Mouse (Mus musculus) midbrain, embryonic 16.5 days (tissue): ENCODE measurements around the gene Eomes. TPM values are rescaled to one million over a fixed set of nuclear protein-coding genes. Genes with fewer than 3 reads are reported as not detected.
A peak's percentile ranks its signal among the peaks of the same experiment; 100 is the strongest.

Source experiments
- ATAC-seq: fragments of 200-750 bp; cut with Nextera tagmentation; 2 replicates; pipeline ENCODE4 v1.8.0; 2017; ENCODE audit warnings: moderate TSS enrichment
- H3K27ac ChIP-seq: fragments of 300-500 bp; sonication (generic); 2 replicates; pipeline ENCODE4 v1.5.1; 2014; ENCODE audit warnings: mild to moderate bottlenecking, low read length, mixed read lengths
- H3K27me3 ChIP-seq: fragments of 300-500 bp; sonication (generic); 2 replicates; pipeline ENCODE4 v1.6.1; 2014; ENCODE audit warnings: low read depth, low read length, mixed read lengths; ENCODE audit not compliant: control insufficient read depth, insufficient read depth
- H3K36me3 ChIP-seq: fragments of 300-500 bp; sonication (generic); 2 replicates; pipeline ENCODE4 v1.6.1; 2014; ENCODE audit warnings: mild to moderate bottlenecking, low read length, moderate library complexity, mixed read lengths; ENCODE audit not compliant: control insufficient read depth, insufficient read depth
- H3K4me1 ChIP-seq: fragments of 300-500 bp; sonication (generic); 2 replicates; pipeline ENCODE4 v1.6.1; 2014; ENCODE audit warnings: mild to moderate bottlenecking, low read length, mixed read lengths; ENCODE audit not compliant: control insufficient read depth, insufficient read depth
- H3K4me2 ChIP-seq: fragments of 300-500 bp; sonication (generic); 2 replicates; pipeline ENCODE4 v1.6.1; 2014; ENCODE audit warnings: mild to moderate bottlenecking, low read length, mixed read lengths
- H3K4me3 ChIP-seq: fragments of 300-500 bp; sonication (generic); 2 replicates; pipeline ENCODE4 v1.5.1; 2014; ENCODE audit warnings: low read depth, mild to moderate bottlenecking, low read length, moderate library complexity, mixed read lengths
- H3K9ac ChIP-seq: fragments of 300-500 bp; sonication (generic); 2 replicates; pipeline ENCODE4 v1.6.1; 2014; ENCODE audit warnings: low read depth, low read length, mixed read lengths
- H3K9me3 ChIP-seq: fragments of 300-500 bp; sonication (generic); replicated peaks from 2 replicates; pipeline ENCODE4 v1.6.1; 2014; ENCODE audit warnings: mild to moderate bottlenecking, low read length, mixed read lengths; ENCODE audit not compliant: control insufficient read depth, poor library complexity, severe bottlenecking
- WGBS: fragments of 180-500 bp; shearing (Covaris S2); extraction: QIAGEN DNeasy Blood & Tissue Kit; methylation state at CpG from one replicate; pipeline ENCODE4 v1.1.7; 2014; 5-methylcytosine and 5-hydroxymethylcytosine counted together
- polyA plus RNA-seq: library from polyadenylated mRNA; unstranded; fragments of >200 nt; fragmentation: Nextera tagmentation; extraction: Ambion mirVana; gene quantifications from 2 replicates; pipeline ENCODE4 v1.2.1, GENCODE M21; 2015

The Eomes gene
- 1.4 and 2.0 TPM in 2 replicates for polyA plus RNA-seq

DNA sequence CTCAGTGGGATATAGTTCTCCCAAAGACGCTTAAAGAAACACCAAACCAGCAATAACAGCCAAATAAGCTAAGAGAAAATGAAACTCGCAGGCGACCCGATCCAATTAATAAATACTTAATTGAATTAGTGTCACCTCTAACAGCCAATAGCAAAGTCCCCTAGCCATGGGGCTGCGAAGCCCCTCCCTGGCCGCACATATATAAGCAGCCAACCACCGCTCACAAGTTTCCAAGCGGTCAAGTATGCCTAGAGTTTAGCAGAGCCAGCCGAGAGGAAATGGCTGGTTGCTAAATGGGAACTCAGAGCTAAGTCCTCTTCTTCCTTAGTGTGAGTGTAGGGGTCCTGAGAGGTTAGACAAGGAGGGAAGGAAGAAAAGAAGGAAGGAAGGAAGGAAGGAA lies at the start of gene Eomes:
Eomes (plus strand) TSS at position 252 of the 400 bp plus-strand sequence.
- Histone ChIP-seq H3K36me3 (no peaks in the 10 kb centered on the region), H3K9me3 (no peaks in the 10 kb centered on the region), H3K9ac (0 out of 2 replicates have a peak within 1 kb of the TSS, but pooled peaks have one; percentile 38), H3K4me3 (peak within 1 kb of the TSS; percentile 35), H3K27ac (no peak within 1 kb of the TSS), H3K27me3 (peaks cover 54% of the 10 kb centered on the region), H3K4me2 (peak within 1 kb of the TSS; percentile 52), H3K4me1 (peaks cover 15% of the 10 kb centered on the region)
- 2% methylated on average over 9 of the region's 9 CpGs for WGBS
- no peak for ATAC-seq

DNA sequence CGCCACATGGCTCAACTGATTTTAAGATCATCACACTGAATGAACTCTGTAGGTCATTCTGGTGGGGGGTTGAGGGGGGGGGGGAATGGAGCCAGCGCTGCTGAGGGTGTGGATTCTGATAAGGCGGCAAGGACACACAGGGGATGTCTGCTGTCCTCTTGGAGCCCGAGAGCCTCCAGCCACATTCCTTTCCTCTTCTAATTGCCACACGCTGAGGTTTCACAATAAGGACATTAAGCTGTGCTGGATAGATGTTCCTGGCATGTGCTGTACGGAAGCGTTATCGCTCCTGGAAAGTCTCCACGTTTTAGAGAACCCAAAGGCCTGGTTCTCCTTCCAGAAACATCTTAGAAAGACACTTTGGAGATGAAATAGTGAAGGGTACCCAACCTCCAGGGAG lies 33.2 kb upstream of the Eomes start:
- H3K9ac ChIP-seq, result no peak overlapping the region
- H3K4me2 ChIP-seq, result no peak overlapping the region
- WGBS, result 41% methylated on average over 9 of the region's 9 CpGs
- H3K9me3 ChIP-seq, result no peaks in the 10 kb centered on the region
- H3K36me3 ChIP-seq, result no peaks in the 10 kb centered on the region
- H3K4me3 ChIP-seq, result no peak overlapping the region
- no peaks in the 10 kb centered on the region for H3K4me1 ChIP-seq
- H3K27me3 ChIP-seq, result no peaks in the 10 kb centered on the region
- no peak for ATAC-seq
- no peak overlapping the region for H3K27ac ChIP-seq

DNA sequence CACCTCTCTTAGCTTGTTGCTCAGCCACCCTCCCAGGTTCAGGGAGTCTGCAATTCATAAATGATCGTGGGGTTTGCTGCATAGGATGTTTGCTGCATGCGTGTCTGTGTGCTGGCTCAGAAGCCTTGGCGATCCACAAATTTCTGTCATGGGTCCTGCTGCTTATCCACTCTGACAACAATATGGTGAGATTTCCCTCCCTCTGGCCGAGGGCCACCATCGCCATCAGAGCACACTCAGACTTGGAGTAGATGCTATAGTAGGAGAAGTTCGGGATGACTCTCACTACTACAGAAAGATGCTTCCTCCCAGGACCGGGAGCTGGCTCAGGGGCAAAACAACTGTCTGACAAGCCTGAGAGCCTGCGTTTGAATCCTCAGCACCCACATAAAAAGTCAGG lies 28.7 kb upstream of the Eomes start:
- Histone ChIP-seq H3K4me1 (no peaks in the 10 kb centered on the region; the same call in 1 of the 2 replicates), H3K36me3 (no peaks in the 10 kb centered on the region)
- WGBS, result 91% methylated on average over 8 of the region's 8 CpGs

DNA sequence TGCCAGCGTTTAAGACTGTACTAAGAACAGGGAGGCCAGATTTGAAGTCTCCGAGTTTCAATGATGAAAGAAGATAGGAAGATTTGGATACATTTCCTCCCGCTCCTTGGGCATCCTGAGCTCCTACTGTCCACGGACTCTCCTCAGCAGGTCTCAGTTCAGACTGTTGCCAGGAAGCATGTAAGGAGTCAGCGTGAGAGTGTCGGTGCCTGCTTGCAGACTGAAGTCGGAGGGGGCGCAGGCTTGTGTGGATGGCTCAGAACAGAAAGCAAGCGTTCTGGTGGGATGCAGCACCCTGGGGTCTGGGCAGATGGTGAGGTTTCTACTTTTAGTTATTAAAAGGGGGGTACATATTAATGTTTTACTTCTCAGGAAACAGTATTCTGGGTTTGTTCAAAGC lies 24.6 kb upstream of the Eomes start:
- Histone ChIP-seq H3K4me1 (no peaks in the 10 kb centered on the region; the same call in 1 of the 2 replicates), H3K27me3 (no peaks in the 10 kb centered on the region), H3K9me3 (no peaks in the 10 kb centered on the region), H3K36me3 (no peaks in the 10 kb centered on the region), H3K4me3 (no peak overlapping the region), H3K27ac (no peak overlapping the region), H3K9ac (no peak overlapping the region), H3K4me2 (peak overlapping the region; percentile 16)
- WGBS, result 45% methylated on average over 9 of the region's 9 CpGs
- no peak for ATAC-seq

More for the DNA sequence above, 28.7 kb upstream of the Eomes start:
- Histone ChIP-seq H3K27me3 (no peaks in the 10 kb centered on the region), H3K27ac (no peak overlapping the region), H3K4me2 (no peak overlapping the region), H3K9ac (no peak overlapping the region), H3K9me3 (no peaks in the 10 kb centered on the region), H3K4me3 (no peak overlapping the region)
- no peak for ATAC-seq

DNA sequence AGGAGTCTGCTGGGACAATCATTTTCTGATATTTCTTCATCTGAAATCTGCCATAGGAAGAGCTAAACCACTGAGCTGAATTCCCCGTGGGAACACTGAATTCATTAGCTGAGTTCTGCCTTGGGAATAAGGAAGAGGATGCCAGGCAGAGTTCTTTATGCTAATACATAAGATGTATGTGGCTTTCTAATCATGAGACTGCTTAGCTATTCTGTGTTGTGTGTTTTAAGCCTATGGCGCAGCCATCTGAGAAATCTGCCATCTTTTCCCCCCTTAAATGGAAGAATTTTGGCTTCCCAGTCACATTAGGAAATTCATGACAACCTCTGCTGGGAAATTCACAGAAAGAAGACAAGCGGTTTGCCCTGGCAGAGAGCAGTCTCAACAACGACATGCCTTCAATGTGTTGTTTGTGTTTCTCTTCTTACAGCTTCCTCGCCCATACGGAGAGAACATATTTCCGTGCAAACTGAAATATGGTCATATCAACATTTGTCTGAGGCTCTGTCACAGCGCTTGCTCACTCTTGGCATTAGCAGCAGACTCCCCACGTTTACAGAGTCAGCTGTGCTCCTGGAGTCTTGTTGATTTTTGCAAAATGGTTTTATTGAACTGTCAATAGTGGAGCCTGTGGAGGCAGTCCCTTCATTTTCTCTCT lies 22.7 kb upstream of the Eomes start:
- H3K9me3 ChIP-seq, result no peaks in the 10 kb centered on the region
- H3K36me3 ChIP-seq, result no peaks in the 10 kb centered on the region
- H3K4me3 ChIP-seq, result no peak overlapping the region
- no peaks in the 10 kb centered on the region for H3K27me3 ChIP-seq
- H3K4me1 ChIP-seq, result no peaks in the 10 kb centered on the region; the same call in 1 of the 2 replicates
- no peak overlapping the region for H3K27ac ChIP-seq
- H3K4me2 ChIP-seq, result no peak overlapping the region
- no peak for ATAC-seq
- 62% methylated on average over 9 of the region's 9 CpGs for WGBS
- H3K9ac ChIP-seq, result no peak overlapping the region

DNA sequence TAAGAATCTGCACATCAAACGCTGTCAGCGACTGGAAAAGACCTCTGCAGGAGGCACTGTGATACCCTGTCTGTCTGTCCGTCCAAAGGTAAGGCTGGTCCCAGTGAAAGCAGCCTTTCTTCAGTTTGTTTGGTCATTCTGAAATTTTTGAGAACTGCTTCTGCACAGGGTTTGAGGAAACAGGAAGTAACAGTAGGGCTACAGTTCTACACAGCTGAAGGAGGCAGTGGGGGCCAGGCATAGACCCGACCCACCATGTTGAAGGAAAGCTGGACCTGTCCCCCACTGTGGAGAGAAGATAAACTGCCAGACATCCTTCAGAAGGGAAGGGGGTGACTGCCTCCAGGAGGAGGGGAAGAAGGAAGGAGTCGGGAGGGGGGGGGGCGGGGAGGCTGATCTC lies 21.6 kb upstream of the Eomes start:
- WGBS, result 40% methylated on average over 6 of the region's 6 CpGs
- no peaks in the 10 kb centered on the region; the same call in 1 of the 2 replicates for H3K4me1 ChIP-seq

DNA sequence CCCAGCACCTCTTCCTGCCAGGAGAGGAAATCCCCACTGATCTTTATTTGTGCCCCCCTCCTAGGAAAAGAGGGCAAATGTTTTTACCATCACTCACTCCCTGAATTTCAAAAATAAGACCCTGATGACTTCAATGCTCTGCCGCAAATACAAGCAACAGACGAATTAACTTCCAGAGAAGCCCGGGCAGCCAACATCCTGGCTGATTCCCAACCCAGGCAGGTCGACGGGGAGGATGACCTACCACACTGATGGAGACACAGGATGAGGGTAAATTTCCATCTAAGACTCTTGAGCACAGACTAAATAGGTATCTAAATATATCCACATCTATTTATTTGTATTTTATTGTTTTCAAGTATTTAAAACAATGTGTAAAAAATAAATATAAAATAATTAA lies 20.0 kb upstream of the Eomes start:
- ATAC-seq, result no peak
- H3K4me2 ChIP-seq, result no peak overlapping the region
- H3K4me1 ChIP-seq, result no peaks in the 10 kb centered on the region; the same call in 1 of the 2 replicates
- no peaks in the 10 kb centered on the region for H3K36me3 ChIP-seq
- H3K27ac ChIP-seq, result no peak overlapping the region
- H3K4me3 ChIP-seq, result no peak overlapping the region
- 23% methylated on average over 5 of the region's 5 CpGs for WGBS
- no peak overlapping the region for H3K9ac ChIP-seq
- no peaks in the 10 kb centered on the region for H3K9me3 ChIP-seq
- no peaks in the 10 kb centered on the region; the same call in 1 of the 2 replicates for H3K27me3 ChIP-seq

More for the DNA sequence above, 21.6 kb upstream of the Eomes start:
- Histone ChIP-seq H3K4me2 (no peak overlapping the region), H3K4me3 (no peak overlapping the region), H3K9ac (no peak overlapping the region), H3K36me3 (no peaks in the 10 kb centered on the region), H3K27me3 (no peaks in the 10 kb centered on the region), H3K27ac (no peak overlapping the region), H3K9me3 (no peaks in the 10 kb centered on the region)
- no peak for ATAC-seq

GRCm38 (mm10) chr9:118464031-118464430 lies 14.0 kb upstream of the Eomes start:
- no peaks in the 10 kb centered on the region for H3K9me3 ChIP-seq
- no peak for ATAC-seq

DNA sequence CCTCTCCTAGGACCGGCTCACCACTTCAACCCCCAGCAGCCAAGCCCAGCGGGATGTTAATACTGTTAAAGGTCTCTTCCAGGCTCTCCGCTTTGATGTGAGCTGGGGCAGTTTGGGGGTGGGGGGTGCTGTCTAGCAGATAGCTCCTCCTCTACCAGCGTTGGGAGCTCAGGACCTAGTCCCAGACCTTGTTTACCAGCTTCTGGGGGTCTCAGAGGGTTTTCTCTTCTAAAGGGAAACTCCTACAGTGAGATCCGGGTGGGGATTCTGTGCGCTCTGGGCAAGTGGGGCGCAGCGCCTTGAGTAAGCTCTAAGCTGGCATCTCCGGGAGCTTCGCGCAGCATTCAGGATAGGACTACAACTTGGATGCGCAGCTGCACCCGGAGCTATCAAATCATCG lies 9.7 kb upstream of the Eomes start:
- 2% methylated on average over 14 of the region's 14 CpGs for WGBS
- peaks cover 45% of the 10 kb centered on the region for H3K27me3 ChIP-seq

More at GRCm38 (mm10) chr9:118464031-118464430, 14.0 kb upstream of the Eomes start:
- peaks cover 5% of the 10 kb centered on the region for H3K4me1 ChIP-seq
- peaks cover 13% of the 10 kb centered on the region for H3K27me3 ChIP-seq
- 70% methylated on average over 1 of the region's 1 CpGs for WGBS
- no peak overlapping the region for H3K4me2 ChIP-seq
- no peaks in the 10 kb centered on the region for H3K36me3 ChIP-seq
- no peak overlapping the region for H3K4me3 ChIP-seq
- H3K9ac ChIP-seq, result no peak overlapping the region
- no peak overlapping the region for H3K27ac ChIP-seq

More for the DNA sequence above, 9.7 kb upstream of the Eomes start:
- Histone ChIP-seq H3K9me3 (no peaks in the 10 kb centered on the region), H3K4me1 (peaks cover 5% of the 10 kb centered on the region), H3K36me3 (no peaks in the 10 kb centered on the region), H3K4me3 (no peak overlapping the region), H3K9ac (no peak overlapping the region), H3K4me2 (no peak overlapping the region), H3K27ac (no peak overlapping the region)
- ATAC-seq, result no peak
